Mouse (Mus musculus) ZHBTc4 (cell line): ENCODE results near the gene Spata18.

Experiments
- DNase-seq: peaks from one replicate; pipeline ENCODE4 v3.0.0-alpha.2; 2011; ENCODE audit warnings: low read depth, low spot score

Gene Spata18

DNA sequence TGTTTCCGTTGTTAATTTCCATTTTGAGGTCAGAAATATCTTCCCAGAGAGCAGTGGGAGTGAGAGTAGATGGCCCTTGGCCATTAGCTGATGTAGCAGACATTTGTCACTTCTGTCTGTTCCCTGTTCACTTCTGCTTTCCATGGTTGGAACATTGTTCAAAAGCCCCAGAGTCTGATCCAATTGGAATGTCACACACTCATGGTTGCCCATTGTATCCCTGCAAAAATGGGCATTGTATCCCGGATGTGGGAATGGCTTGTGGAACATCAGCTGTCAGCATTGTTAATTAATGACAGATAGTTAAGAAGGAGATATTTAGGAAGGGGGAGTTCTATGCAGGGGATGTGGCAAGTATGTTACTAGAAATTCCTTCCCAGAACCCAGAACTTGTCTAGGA is 65.8 kb downstream of the Spata18 start:
- DNase-seq: no peak

DNA sequence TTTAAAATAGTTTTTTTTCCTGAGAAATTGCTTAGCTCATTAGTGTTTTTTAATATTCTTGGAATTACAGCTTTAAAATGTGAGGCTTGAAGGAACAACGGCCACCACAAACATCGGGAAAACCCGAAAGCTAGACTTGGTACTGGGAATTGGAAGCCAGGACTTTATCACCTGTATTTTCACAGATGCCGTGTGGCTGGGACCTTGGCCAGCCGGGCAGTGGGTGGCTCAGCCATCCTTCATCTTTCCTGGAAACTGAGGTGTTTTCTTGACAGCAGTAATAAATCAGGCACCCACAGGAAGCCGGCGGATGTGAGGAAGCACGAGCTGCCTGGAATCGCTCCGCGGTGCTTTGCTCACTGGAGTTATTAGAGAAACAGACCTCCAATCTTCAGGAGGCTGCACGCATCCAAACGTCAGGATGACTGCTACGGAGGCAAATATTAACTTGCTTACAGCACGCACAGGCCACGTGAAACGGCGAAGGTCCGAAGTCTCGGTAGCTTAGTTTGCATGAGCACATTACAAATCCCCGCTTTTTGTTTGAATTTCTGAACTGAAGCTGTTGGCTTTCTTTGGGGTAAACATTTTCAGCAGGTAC is 70.6 kb downstream of the Spata18 start:
- no peak for DNase-seq

DNA sequence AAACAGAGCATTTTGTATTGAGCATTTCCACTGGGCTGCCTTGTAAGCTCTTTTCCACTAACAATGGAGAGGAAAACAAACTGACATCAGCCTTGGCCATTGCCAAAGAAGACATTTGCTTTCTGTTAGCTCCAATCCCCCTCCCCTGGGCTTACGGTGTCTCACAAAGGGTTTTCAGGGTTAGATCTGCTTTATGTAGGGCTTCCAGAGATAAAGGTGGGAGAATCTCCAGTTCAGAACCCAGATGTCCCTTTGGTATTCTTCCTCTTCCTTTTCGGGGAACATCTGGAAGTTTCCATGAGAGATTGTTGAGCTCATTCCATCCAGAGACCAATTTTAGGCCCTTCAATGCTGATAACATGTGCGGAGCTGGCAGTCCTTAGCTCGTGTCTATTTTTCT is 74.8 kb downstream of the Spata18 start:
- no peak for DNase-seq

DNA sequence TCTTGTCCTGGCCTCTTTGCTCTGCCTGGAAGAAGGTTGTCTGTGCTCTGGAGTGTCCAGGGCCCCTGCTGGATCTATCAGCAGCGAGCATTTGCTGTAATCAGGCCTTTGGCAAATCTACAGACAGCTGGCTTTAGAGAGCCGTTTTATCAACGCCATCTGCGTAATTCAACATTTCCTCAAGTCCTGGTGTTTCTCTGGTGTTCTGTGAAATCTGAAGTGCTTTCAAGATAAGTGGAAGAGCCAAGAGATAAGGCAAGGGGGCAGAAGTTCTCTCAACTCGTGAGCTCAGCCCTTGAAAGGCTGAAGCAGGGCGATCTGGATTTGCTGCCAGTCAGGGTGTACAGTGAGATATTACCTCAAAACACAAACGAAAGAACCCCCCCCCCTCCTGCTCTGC is 77.5 kb downstream of the Spata18 start:
- no peak for DNase-seq
